Mouse (Mus musculus): ENCODE data around the gene Ism2.

GRCm38 (mm10) chr12:87343084-87343605 lies 43.6 kb upstream of the Ism2 start:
- TF ChIP-seq EP300 (IDR thresholded peaks at IDR 0.05; ENCODE audit: low read depth) (no peak), CTCF (IDR thresholded peaks at IDR 0.05; ENCODE audit: low read depth) (no peak)

All from liver, embryonic 14.5 days (tissue).